Mouse (Mus musculus): ENCODE data around the gene Fkbp1a. TPM values are rescaled to one million over a fixed set of nuclear protein-coding genes. Genes with fewer than 3 reads are reported as not detected.

Gene Fkbp1a
- polyA plus RNA-seq, 1 experiment: 97.9 TPM

- Histone ChIP-seq H3K27ac (ENCODE audit: insufficient read depth, low read depth, low read length) (no peak overlapping the region), H3K27me3 (replicated peaks; ENCODE audit: control insufficient read depth, insufficient read depth, low read length) (no peaks in the 10 kb centered on the region), H3K4me1 (ENCODE audit: control insufficient read depth, insufficient read depth, low read length) (peaks cover 17% of the 10 kb centered on the region), H3K36me3 (ENCODE audit: control insufficient read depth, insufficient read depth, low read length) (no peaks in the 10 kb centered on the region), H3K4me3 (ENCODE audit: insufficient read depth, low read depth, low read length) (no peak overlapping the region)
- DNase-seq: no peak
- TF ChIP-seq CTCF (conservative IDR thresholded peaks at IDR 0.05; ENCODE audit: insufficient read depth, insufficient read length, low read depth, low read length): no peak
- no peak for TF ChIP-seq POLR2A (IDR thresholded peaks at IDR 0.05; ENCODE audit: low read depth, low read length)
- WGBS: 52% methylated on average over 6 of the region's 6 CpGs
These were observed 2.4 kb downstream of the Fkbp1a start for GRCm38 (mm10) chr2:151544673-151545072.

DNA sequence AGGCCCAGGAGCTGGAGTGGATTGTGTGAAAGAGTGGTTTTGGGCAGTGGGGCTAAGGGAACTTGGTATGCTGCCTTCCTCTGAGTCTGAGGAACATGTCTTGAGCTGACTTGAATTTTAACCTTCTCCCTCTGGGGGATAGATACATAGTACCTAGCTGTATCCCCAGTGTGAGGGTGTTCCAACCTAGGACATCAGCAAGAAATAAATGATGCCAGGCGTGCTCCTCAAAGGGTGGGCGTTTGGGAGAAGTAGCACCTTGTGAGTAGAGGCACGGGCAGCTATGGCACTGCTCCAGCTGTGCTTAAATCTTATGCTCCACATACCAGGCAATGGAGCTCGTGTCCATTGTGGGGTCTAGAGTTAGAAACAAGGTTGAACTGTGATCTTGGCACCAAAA is 4.3 kb downstream of the Fkbp1a start:
- Histone ChIP-seq H3K27me3 (replicated peaks; ENCODE audit: control insufficient read depth, insufficient read depth, low read length) (no peaks in the 10 kb centered on the region), H3K27ac (ENCODE audit: insufficient read depth, low read depth, low read length) (no peak overlapping the region), H3K36me3 (ENCODE audit: control insufficient read depth, insufficient read depth, low read length) (0 out of 2 replicates have a peak, but pooled peaks cover 1% of the 10 kb centered on the region), H3K4me1 (ENCODE audit: control insufficient read depth, insufficient read depth, low read length) (peaks cover 17% of the 10 kb centered on the region), H3K4me3 (ENCODE audit: insufficient read depth, low read depth, low read length) (no peak overlapping the region)
- TF ChIP-seq POLR2A (IDR thresholded peaks at IDR 0.05; ENCODE audit: low read depth, low read length) (no peak), CTCF (conservative IDR thresholded peaks at IDR 0.05; ENCODE audit: insufficient read depth, insufficient read length, low read depth, low read length) (no peak)
- no peak for DNase-seq
- WGBS: 79% methylated on average over 4 of the region's 4 CpGs

DNA sequence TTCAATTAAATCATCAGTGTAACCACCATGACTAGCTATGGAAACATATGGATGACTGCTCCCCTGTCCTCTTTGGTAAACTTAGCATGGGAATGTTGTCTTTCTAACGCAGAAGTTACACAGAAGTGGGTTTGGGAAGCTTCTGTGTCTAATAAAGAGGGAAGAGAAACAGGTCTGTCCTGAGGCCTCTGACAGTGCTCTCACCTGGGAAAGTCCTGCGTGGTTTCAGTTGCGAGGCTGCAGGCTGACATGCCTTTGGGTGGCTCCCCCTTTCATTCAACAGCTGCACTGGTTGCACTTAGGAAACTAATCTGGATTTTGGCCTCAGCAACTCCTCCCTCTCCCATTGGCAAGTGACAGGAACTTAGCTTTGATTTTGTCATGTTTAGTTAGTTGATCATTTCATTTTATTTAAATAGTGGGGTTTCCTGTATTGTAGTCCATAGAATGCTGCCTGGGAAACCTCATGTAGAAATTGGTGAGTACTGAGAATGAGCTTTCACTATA is 7.4 kb downstream of the Fkbp1a start:
- TF ChIP-seq CTCF (conservative IDR thresholded peaks at IDR 0.05; ENCODE audit: insufficient read depth, insufficient read length, low read depth, low read length): no peak
- no peak for TF ChIP-seq POLR2A (IDR thresholded peaks at IDR 0.05; ENCODE audit: low read depth, low read length)
- no peak overlapping the region for H3K27ac ChIP-seq (ENCODE audit: insufficient read depth, low read depth, low read length)
- DNase-seq: no peak
- H3K36me3 ChIP-seq (ENCODE audit: control insufficient read depth, insufficient read depth, low read length): peaks cover 3% of the 10 kb centered on the region
- no peak overlapping the region for H3K4me3 ChIP-seq (ENCODE audit: insufficient read depth, low read depth, low read length)
- 76% methylated on average over 3 of the region's 3 CpGs for WGBS
- H3K4me1 ChIP-seq (ENCODE audit: control insufficient read depth, insufficient read depth, low read length): peaks cover 11% of the 10 kb centered on the region; the same call in 1 of the 2 replicates
- no peaks in the 10 kb centered on the region for H3K27me3 ChIP-seq (replicated peaks; ENCODE audit: control insufficient read depth, insufficient read depth, low read length)

DNA sequence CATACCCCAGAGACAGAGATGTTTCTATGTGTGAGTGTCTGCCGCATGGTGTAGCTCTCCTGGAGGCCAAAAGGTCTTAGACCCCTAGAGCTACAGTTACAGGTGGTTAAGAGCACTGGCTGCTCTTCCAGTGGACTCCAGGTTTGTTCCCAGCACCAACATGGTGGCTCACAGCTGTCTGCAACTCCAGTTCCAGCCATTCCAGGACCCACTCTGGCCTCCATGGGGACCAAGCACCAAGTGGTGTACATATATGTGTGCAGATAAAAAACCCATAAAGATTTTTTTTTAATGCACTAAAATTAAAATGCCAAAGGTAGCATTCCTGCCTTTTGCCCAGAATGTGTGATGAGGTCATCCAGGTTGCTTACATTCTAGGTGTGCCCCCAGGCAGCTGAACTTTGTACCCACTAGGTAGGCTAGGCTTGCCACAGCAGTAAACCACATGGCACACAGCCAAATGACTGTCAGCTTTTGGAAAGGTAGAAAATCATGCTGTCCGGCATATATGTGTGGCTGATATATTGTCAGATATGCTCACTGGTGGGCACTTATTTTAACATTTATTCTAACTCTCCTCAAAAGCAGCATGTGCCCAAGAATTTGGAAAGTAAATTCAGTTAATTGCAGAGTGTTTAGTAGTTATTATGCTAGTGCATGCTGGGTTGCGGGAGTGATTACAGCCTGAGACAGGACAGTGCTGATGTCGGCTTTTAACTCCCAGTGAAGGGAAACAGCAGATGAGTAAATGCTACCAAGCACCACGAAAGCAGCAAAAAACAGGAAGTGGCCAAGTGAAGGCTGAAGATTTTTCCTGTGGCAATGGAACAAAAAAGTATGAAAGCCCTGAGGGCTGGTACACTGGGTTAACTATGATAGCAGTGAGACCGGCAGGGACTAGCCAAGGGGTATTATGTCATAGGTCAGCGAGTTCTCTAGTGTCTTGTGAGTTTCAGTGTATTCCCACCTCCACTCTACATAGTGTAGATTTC is 20.9 kb downstream of the Fkbp1a start:
- TF ChIP-seq CTCF (conservative IDR thresholded peaks at IDR 0.05; ENCODE audit: insufficient read depth, insufficient read length, low read depth, low read length) (no peak), POLR2A (IDR thresholded peaks at IDR 0.05; ENCODE audit: low read depth, low read length) (no peak)
- Histone ChIP-seq H3K27ac (ENCODE audit: insufficient read depth, low read depth, low read length) (no peak overlapping the region; the same call in 1 of the 2 replicates), H3K27me3 (replicated peaks; ENCODE audit: control insufficient read depth, insufficient read depth, low read length) (no peaks in the 10 kb centered on the region), H3K36me3 (ENCODE audit: control insufficient read depth, insufficient read depth, low read length) (peaks cover 2% of the 10 kb centered on the region), H3K4me1 (ENCODE audit: control insufficient read depth, insufficient read depth, low read length) (peaks cover 8% of the 10 kb centered on the region), H3K4me3 (ENCODE audit: insufficient read depth, low read depth, low read length) (no peak overlapping the region)
- 48% methylated on average over 7 of the region's 7 CpGs for WGBS
- DNase-seq: peak; percentile 83

DNA sequence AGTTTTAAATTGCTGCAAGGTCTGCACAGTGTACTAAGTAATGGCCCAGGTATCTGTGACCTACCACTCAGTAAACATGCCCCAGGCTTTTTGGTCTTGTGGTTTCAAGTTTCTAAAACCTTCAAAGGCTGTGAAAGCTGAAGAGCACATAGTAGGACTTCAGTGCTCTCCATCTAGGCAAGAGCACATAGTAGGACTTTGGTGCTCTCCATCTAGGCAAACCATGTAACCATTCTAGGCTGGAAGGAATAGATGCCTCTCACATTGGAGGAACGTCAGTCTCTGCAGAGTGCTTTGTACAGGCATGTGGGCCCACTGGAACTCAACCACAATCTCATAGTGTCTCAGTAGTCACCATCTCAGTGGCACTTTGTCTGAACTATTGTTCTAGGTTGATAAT is 21.7 kb downstream of the Fkbp1a start:
- WGBS: 88% methylated on average over 1 of the region's 1 CpGs
- TF ChIP-seq POLR2A (IDR thresholded peaks at IDR 0.05; ENCODE audit: low read depth, low read length) (no peak), CTCF (conservative IDR thresholded peaks at IDR 0.05; ENCODE audit: insufficient read depth, insufficient read length, low read depth, low read length) (no peak)
- no peak overlapping the region for H3K4me3 ChIP-seq (ENCODE audit: insufficient read depth, low read depth, low read length)
- no peak overlapping the region for H3K27ac ChIP-seq (ENCODE audit: insufficient read depth, low read depth, low read length)
- DNase-seq: no peak
- no peaks in the 10 kb centered on the region for H3K27me3 ChIP-seq (replicated peaks; ENCODE audit: control insufficient read depth, insufficient read depth, low read length)
- H3K36me3 ChIP-seq (ENCODE audit: control insufficient read depth, insufficient read depth, low read length): peaks cover 2% of the 10 kb centered on the region; the same call in 1 of the 2 replicates
- H3K4me1 ChIP-seq (ENCODE audit: control insufficient read depth, insufficient read depth, low read length): peaks cover 8% of the 10 kb centered on the region

GRCm38 (mm10) chr2:151564986-151565385 is 22.7 kb downstream of the Fkbp1a start:
- H3K36me3 ChIP-seq (ENCODE audit: control insufficient read depth, insufficient read depth, low read length): no peaks in the 10 kb centered on the region; the same call in 1 of the 2 replicates
- H3K27me3 ChIP-seq (replicated peaks; ENCODE audit: control insufficient read depth, insufficient read depth, low read length): no peaks in the 10 kb centered on the region
- TF ChIP-seq CTCF (conservative IDR thresholded peaks at IDR 0.05; ENCODE audit: insufficient read depth, insufficient read length, low read depth, low read length) (no peak), POLR2A (IDR thresholded peaks at IDR 0.05; ENCODE audit: low read depth, low read length) (no peak)
- H3K4me3 ChIP-seq (ENCODE audit: insufficient read depth, low read depth, low read length): no peak overlapping the region
- WGBS: 41% methylated on average over 3 of the region's 3 CpGs
- no peak overlapping the region for H3K27ac ChIP-seq (ENCODE audit: insufficient read depth, low read depth, low read length)
- no peak for DNase-seq
- peaks cover 8% of the 10 kb centered on the region for H3K4me1 ChIP-seq (ENCODE audit: control insufficient read depth, insufficient read depth, low read length)

DNA sequence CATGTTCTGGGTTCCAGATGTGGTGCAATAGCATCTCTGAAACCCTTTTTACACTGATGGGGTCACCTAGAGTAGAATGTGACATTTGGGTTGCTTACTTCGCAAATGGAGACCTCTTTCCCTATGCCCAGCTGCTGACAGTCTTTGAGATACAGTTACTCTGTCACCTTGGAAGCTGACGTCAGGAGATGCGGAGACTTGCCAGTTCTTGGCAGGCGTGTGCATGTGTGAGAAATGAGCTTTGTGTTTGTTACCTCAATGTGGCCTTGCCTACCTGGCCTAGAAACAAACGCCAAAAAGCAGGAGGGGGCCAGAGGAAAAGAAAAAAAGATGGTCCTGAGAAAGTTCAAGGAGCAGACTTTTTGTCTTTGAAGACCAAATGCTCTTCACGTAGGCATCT is 24.6 kb downstream of the Fkbp1a start:
- no peaks in the 10 kb centered on the region; the same call in 1 of the 2 replicates for H3K36me3 ChIP-seq (ENCODE audit: control insufficient read depth, insufficient read depth, low read length)

More for the DNA sequence above, 24.6 kb downstream of the Fkbp1a start:
- no peak for DNase-seq
- Histone ChIP-seq H3K27me3 (replicated peaks; ENCODE audit: control insufficient read depth, insufficient read depth, low read length) (no peaks in the 10 kb centered on the region), H3K27ac (ENCODE audit: insufficient read depth, low read depth, low read length) (no peak overlapping the region), H3K4me3 (ENCODE audit: insufficient read depth, low read depth, low read length) (no peak overlapping the region), H3K4me1 (ENCODE audit: control insufficient read depth, insufficient read depth, low read length) (peaks cover 8% of the 10 kb centered on the region)
- WGBS: 87% methylated on average over 6 of the region's 6 CpGs
- no peak for TF ChIP-seq POLR2A (IDR thresholded peaks at IDR 0.05; ENCODE audit: low read depth, low read length)
- no peak for TF ChIP-seq CTCF (conservative IDR thresholded peaks at IDR 0.05; ENCODE audit: insufficient read depth, insufficient read length, low read depth, low read length)
